Mouse (Mus musculus) T-helper 17 cell (primary cell): Measurements from ENCODE around the gene Selenoo.

Experiments used
- in situ Hi-C, 2 experiments: fragments of 300-600 bp; cut with MboI, MseI; formaldehyde crosslinking; loops; 1 replicate in 1 of 2; 2 replicates in 1 of 2; pipeline ENCODE4 v1.15.1; 2025; ENCODE audit warnings: high pct_unique_total_duplicates in 2 of 2

Selenoo gene

DNA sequence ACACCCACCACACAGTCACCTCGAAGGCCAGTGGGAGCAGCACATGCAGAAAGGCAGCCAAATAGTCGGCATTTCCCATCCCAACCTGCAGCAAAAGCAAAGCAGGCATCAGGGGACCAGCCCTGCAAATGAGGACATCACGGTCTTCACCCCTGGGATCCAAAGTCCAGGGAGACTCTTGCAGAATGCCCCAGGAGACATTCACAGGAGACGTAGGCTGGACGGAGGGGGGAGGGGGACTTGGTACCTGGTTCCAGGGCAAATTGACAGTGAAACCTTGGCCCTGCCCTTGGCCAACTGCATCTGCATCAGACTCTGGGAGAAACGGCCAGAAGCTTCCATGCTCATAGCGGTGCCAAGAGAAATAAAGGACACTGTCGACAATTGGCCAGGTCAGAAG, 37.7 kb downstream of the Selenoo start:
- in situ Hi-C loops = loop anchor here in 1 of 2 experiments (5.0 kb wide), 1 partner anchor 86 kb away; the partner anchor contains the start of gene Ppp6r2

DNA sequence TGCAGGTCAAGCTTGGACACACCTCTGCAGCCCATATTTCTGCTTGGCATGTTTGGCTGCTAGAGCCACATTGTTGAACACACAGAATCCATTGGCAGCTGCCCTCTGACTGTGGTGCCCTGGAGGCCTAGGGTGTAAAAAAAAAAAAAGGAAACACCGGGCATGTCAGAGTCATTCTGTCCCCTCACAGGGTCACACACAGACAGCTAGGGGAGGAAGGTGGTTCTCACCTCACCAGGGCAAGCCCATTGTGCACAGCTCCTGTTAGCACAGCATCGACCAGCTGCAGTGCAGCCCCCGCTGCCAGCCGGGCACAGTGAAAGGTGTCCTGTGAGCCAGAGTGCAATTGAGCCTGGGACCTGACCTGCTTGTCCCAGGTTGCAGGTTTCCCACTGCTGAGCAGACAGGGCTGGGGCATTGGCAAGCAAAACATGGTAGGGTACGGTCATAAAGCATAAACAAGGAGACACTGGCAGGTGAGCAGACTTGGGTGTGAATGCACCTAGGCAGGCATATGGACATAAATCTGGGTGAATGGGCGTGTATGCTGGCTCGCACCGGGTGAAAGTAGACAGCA, 38.6 kb downstream of the Selenoo start:
- in situ Hi-C loops = loop anchor here in 1 of 2 experiments (5.0 kb wide), 1 partner anchor 85 kb away; the partner anchor contains the start of gene Ppp6r2

DNA sequence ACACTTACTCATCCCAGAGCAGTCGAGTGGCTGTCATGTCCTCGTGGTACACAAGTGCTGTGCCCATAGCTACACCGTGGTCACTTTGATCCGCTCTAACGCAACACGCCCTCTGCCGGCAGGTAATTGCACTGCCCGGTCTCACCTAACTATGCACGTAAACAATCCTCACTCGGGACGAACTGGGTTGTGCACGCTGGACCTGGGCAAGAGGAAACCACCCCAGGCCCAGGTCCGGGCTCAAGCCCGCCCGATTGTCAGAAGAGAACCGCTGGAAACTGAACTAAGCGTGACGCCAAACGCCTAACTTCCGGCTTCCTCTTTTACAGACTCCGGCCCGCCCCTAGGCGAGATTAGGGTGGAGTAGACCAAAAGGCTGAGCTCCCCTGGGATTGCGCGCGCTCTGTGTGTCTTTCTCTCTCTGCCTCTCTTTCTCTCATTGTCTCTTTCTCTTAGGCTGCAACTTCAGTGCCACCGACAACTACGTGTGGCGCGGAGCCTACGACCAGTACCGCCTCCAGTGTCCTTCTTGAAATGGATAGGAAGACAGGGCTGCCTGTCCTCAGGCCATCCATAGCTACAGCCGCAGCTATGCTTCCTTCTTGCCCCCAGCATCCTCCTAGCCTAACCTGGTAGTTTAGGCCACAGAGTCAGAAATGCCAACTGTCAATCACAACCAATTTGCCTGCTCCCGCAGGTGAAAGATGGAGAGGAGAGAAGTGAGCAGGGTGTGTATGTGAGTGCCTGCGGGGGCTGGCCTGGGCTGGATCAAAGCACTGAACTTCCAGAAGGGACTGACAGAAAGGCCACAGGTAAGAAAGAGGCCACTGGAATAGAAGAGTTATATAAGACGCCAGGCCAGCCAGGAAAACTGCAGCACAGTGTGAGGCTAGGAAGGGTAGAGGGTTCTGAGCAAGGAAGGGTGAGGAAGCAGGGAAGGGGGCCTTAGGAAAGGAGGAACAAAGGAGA, 39.8 kb downstream of the Selenoo start, which contains the start of gene Hdac10:
TSS of gene Hdac10 (minus strand) at position 319 of the 969 bp plus-strand sequence.
- in situ Hi-C loops = loop anchor here in 1 of 2 experiments (5.0 kb wide), 1 partner anchor 84 kb away; the partner anchor contains the start of gene Ppp6r2

DNA sequence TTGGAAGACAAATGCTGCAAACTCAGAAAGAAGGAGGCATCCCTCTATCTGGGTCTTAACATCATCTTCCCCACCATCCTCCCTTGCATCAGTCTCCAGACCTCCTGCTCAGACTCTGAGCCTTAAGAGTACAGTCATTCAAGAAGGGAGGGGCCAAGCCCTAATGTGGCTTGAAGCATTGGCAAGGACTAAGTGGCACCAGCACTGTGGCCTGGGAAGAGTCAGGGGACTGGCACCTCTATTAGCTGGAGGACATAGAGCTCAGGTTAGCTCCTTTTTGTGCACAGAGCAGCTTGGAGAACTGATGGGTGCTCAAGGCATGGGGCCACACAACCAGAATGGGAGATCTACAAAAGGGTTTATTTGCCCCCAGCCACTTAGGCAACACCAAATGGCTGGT, 41.4 kb downstream of the Selenoo start:
- in situ Hi-C loops = no loop called here

DNA sequence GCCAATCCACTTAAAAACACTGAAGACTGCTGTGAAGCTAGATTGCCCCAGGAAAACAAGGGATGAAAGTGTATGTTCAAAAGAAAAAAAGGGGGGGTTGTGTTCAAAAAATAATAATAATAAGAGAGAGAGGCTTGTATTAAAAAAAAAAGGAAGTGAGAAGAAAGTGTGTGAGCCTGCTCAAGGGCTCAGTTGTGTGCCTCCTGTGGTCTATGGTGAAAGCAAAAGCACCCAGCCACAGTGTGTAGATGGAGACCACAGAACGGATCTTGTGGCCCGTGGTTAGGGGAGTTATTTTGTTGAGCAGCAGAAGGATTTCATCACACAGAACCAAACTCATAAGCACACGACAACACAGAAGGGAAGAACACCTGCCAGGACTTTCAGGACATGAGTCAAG, 42.4 kb downstream of the Selenoo start:
- in situ Hi-C loops = no loop called here

DNA sequence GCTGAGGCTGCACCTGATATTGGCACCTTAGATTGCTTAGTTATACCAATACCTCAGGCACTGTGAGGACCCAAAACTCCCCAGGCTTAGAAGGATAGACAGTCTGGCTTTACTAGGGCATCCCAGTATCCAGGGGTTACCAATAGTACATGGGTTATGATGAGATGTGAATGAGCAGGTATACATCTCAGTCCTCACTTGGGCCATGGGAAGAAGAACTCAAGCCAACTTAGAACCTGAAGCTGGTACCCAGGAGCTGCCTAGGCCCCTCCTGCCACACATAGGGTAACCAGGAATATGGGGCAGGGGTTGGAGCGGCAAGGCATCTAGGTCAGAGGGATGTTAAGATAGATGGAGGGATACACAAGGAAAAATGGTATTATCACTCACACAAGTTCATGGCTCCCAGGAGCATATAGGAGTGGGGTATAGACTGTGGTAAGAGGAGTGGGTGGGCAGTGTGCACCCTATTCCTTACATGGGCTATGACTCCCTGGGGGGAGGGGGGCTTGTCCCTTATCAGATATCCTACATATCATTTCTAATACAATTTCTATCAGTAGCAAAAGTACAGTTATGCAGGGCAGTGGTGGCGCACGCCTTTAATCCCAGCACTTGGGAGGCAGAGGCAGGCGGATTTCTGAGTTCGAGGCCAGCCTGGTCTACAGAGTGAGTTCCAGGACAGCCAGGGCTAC, 47.7 kb downstream of the Selenoo start:
- in situ Hi-C loops = no loop called here

DNA sequence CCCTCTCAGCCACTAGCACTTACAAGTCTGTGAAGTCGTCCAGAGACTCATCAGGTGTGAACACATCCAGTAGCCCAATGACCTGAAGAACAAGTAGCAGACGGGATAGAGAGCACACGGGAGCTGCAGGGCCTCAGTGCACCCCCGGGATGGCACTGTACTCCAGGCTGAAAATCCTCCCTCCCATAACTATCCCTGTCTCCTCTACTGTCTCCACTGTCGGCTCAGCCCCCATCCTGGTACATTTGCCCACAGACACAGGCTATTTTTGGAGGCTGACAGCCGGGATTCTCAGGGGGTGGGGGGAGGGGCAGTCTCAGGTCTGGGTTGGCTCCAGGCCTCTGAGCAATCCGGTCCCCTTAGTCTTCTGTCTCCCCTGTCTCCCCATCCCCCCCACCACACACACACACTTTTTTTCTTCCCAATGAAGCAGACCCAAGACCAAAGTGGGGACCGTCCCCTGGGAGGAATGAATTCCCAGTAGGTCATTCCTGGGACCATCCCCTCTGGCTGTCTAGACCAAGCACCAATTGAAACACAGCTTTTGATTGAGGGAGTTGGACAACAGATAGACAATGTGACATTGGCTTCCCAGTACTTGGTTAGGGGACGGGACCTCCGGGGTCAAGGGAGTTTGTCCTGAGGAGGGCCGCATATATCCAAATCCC, 48.6 kb downstream of the Selenoo start:
- in situ Hi-C loops = no loop called here

DNA sequence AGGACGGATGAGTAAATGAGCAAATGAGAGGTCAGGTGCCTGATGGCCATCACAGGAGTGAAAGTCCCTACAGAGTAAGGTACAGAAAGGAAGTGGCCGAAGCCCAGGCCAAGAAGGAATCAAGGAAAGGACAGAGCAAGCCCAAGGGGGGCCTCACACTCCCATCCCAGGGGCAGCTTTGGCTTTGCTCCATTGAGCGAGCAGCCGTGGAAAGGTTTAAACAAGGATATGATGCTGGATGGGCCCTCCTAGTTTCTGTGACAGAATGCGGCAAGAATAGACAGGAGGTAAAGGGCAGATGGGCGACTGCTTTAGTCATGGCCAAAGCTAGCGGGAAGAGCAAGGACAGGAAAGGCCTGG, 49.1 kb downstream of the Selenoo start:
- in situ Hi-C loops = no loop called here

DNA sequence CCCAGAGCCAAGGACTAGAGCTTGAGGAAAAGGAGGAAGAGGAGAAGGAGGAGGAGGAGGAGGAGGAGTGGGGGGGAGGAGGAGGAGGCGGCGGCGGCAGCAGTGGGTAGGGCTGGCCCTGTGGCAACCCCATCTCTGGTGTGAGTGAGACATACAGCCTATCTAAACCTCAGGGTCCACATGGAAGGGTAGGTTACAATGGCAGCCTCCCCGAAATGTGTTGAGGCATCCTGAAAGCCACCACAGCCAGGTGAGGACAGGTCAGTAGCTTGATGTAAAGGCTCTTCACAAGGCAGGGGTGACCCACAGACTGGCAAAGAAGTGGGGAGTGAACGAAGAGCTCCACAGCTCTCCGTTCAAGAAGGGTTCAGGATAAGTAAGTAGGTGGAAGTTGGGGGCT, 49.6 kb downstream of the Selenoo start:
- in situ Hi-C loops = no loop called here

DNA sequence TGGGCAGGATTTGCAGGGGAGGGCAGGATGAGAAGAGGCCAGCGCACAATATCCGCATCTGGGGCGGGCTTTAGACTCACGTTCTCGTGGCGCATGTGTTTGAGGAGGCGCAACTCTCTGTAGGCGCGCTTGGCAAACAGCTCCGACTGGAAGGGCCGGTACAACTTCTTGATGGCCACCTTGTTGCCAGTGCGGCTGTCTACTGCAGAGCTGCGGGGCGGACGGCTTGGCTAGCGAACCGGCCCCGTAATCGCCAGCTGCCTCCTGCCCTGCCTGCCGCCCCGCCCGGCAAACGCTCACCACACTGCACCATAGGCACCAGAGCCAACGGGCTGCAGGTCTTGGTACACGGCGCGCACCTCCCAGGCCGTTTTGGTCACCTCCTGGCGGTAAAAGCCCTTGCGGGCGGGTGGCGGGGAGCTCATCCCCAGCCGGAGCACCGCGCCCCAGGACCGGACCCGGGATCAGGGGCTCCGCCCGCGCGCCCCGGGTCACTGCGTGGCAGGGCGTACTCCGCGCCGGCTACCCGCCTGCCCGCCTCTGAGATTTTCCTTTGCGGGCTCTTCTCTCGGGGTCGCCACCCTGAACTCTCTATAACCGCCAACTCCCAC, 51.3 kb downstream of the Selenoo start:
- in situ Hi-C loops = no loop called here

DNA sequence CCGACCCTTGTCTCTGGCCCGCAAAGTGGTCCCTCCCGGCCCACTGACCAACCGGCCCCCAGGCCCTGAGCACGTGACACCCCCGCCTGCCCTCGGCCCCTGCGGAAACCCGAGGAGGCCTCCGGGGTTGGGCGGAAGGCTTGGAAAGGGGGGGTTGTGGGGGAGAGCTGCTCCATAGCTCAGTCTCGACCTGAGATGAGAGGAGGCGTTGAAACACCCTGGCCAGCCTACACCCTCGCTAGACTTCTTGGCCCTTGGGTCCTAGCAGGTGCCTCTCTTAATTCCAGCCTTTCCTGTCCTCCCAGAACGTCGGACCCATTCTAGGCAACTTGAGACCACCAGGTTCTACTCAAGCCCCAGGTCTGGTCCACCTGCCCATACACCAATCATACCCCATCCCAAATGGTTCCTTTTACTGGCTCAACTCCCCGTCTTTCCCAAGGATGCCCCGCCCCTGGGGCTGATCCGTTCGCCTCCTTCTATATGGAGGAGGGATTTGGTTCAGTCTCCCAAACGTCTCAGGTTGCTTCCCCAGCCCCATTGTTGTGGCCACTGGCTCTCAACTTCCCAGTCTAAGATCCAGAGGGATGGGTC, 51.9 kb downstream of the Selenoo start, which contains the start of gene Mapk12:
TSS of gene Mapk12 (minus strand) at position 45 of the 594 bp plus-strand sequence.
- in situ Hi-C loops = no loop called here

DNA sequence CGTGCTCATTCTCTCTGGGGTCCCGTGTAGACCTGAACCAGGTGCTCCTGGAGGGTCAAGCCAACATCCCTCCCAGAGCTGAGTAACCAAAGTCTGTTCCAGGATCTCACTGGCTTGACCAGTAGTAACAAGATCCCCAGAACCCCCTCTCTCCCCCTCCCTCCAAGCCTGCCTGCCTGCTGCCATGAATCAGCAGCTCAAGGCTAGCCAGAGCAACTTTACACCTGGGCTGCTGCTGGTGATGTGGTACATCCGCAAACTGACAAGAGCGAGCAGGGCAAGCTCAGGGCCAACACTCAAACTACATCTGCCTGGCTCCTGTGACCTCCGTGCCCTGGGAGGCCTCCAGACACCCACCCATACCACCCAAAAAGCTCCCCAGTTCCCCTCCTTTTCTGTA, 52.6 kb downstream of the Selenoo start:
- in situ Hi-C loops = no loop called here

DNA sequence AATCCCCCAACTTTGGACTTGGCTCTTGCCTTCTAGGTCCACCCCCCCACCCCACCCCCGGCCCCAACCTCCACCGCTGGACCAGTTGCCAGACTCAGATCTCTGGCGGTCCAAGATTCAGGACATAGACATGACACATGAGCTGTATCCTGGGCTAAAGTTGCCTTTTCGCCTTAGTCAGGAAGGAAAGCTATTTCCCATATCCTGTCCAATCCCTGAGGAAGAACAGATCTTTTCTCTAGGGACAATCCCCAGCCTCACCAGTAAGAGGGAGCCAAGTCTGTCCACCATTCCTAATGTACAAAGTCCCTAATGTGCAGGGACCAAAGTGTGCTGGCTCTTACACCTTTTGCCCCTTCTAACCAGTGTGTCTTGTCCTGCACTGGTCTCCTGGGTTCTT, 53.0 kb downstream of the Selenoo start:
- in situ Hi-C loops = no loop called here

DNA sequence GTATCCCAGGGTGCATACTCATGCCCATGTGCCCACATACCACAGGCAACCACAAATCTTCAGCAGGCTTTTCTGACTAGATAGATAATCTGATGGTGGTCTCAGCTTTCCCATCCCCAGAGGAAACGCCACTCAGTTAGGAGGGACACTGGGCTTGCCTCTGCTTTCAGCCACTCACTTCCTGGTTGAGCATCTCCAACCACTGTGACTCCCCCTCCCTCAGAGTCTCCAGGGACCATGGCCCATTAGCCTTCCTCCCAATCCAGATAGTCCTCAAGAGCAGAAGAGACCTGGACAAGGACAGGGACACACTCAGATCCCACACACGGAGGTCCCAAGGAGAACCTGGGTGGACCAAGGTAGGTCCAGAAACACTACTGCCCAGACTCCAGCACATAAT, 54.2 kb downstream of the Selenoo start:
- in situ Hi-C loops = no loop called here

DNA sequence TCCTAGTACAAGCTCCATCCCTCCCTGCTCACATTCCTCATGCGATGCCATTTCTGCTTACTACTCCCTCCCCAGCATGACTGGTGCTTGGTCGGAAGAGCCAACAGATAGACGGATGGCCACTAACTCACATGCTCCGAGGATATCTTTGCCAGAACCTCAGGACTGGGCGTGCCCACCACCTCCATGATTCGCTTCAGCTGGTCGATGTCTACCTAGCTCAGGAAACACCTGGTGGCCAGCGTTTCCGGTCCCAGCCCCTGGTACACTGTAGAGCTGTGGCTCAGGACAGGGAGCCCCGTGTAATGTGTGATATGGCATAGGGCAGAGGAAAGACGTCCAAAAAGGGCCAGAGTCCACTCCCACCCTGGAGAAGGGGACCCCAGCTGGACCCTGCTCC, 56.1 kb downstream of the Selenoo start:
- in situ Hi-C loops = no loop called here

DNA sequence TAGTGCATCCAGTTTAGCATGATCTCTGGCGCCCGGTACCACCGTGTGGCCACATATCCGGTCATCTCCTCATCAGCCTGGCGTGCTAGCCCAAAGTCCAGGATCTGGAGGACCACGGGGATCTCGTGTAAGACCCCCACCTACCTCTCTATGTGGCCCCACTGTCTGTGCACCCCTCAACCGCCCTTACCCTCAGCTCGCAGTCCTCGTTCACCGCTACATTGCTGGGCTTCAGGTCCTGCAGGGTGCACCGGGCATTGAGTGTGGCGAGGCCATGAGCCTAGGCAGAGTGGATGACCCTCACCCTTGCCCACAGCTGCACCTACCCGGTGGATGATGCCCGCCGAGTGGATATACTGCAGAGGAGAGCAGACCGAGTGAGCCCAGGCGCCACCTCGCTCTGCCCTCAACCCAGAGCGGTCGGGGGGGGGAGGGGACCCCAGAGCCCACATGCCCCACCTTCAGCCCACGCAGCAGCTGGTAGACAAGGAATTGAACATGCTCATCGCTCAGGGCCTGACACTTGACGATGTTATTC, 57.0 kb downstream of the Selenoo start:
- in situ Hi-C loops = no loop called here

DNA sequence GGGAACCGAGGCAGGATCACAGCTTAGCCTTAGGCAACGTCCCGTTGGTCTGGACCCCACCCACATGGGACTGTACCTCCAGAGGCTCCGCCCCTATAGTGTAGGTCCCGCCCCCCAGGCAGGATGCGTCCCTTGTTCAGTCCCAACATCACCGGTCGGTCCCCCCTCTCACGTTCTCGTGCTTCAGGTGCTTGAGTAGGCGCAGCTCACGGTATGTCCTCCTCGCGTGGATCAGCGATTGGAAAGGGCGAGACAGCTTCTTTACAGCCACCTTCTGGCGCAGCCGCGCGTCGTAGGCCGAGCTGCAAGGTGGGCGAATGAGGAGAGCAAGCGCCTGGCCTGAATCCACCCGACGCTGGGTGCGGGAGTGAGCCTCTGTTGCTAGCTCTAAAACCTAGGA, 57.7 kb downstream of the Selenoo start:
- in situ Hi-C loops = no loop called here

DNA sequence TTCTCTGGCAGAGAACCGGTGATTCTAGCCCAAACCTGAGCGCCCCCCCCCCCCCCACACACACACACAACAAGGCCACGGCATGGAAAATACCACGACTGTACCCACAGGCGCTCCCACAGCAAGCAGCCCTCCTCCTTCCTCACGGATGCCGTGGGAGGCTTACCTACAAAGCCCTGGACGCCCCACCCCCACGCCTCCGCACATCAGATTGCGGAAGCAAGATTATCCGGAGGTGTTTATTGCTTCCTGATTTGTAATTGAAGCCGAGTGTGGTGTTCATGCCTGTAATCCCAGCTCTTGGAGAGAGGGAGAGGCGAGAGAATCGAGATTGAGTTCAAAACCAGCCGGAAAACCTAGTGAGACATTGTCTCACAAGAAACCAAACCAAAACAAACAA, 58.1 kb downstream of the Selenoo start:
- in situ Hi-C loops = no loop called here

DNA sequence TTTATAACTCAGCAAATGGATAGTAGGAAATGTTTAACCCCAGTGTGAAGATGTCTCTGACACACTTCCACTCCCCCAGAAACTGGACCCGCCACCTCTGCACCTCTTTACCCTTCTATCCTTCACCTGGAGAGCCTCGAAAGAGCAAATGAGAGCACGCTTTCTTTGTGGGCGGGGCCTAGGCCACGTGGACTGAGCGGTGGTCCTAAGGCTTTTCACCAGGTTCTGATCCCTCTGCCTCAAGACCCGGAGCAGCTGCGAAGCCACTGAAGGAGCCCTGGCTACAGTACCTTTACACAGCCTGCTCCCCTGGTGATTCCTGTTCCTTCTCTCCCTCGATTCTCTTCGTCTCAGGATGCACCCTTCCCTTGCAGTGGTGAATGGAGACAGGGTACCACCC, 58.6 kb downstream of the Selenoo start:
- in situ Hi-C loops = no loop called here

DNA sequence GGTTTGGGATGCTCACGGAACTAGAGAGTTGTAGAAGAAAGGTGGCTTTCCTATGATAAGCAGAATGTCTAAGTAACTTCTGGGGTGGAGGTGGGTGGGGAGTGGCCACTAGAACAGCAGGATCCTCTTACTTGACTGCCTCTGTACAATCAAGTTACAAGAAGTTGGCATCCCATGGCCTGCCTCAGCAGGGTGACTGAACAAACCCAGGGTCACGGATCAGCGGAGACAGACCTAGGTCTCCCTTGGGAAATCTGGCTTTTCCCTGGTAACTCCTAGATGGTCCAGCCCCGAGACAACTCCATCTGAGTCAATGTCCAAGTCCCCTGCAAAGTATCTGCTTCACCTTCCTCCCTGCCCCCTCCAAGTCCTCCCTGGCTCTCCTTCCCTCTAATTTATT, 59.0 kb downstream of the Selenoo start:
- in situ Hi-C loops = no loop called here
